Mouse (Mus musculus) heart, postnatal 10 days (tissue): ENCODE measurements around the gene Ercc2. TPM values are rescaled to one million over a fixed set of nuclear protein-coding genes. Genes with fewer than 3 reads are reported as not detected.

Experiments
- DNase-seq, 2 experiments: peaks; one replicate each; pipeline ENCODE4 v3.0.0; 2021
- intact Hi-C: fragments of 180-260 bp; cut with DNase I; formaldehyde crosslinking; loops from one replicate; pipeline ENCODE4 v1.15.1; 2025
- total RNA-seq, 2 experiments: library from RNA; stranded (reverse); gene quantifications; 2 replicates each; pipeline ENCODE4 v1.2.3; 2021

The Ercc2 gene
- total RNA-seq, 2 experiments from 2014 or later: 10.3 to 12.3 TPM

DNA sequence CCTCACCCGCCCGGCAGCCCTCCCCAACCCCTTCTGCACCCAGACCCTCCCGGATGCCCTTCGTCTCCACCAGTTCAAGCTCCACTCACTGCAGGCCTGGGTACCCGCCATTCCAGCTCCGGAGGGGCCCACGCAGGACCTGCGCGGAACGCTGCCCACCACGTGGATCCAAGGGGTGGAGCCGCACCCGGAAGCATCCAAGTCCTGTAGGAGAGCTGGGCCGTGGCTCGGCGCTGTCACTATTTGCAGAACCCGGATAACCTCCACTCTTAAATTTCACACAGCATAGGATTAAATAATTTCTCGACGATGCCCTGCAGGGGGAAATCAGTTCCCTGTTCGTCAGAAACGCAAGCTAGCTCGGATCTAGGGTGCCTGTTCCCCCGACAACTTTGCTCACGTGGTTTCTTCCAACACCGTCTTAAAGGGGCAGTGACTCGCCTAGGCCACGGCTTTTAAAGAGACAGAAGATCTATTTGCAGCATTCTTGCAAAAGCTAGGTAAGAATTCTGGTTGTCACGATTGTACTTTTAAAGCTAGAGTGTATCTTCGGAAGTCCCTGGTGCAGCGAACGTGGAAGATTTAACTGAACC lies 22.4 kb upstream of the Ercc2 start, which contains the start of the genes Cd3eap and Ppp1r13l:
Cd3eap (minus strand) TSS at position 185 of the 593 bp plus-strand sequence.
Ppp1r13l (plus strand) TSS at position 451 of the 593 bp plus-strand sequence.
- peak; percentile 92 for DNase-seq
- intact Hi-C loops: no loop called here

GRCm38 (mm10) chr7:19359892-19360641 lies 21.7 kb upstream of the Ercc2 start:
- peak; percentile 85 to 86 for DNase-seq
- intact Hi-C loops: no loop called here

- intact Hi-C loops: no loop called here
- peak; percentile 95 for DNase-seq
Observed at GRCm38 (mm10) chr7:19360944-19361343, 20.9 kb upstream of the Ercc2 start.

- DNase-seq: peak; percentile 83 to 91
- intact Hi-C loops: no loop called here
Observed at GRCm38 (mm10) chr7:19361720-19362119, 20.1 kb upstream of the Ercc2 start.

DNA sequence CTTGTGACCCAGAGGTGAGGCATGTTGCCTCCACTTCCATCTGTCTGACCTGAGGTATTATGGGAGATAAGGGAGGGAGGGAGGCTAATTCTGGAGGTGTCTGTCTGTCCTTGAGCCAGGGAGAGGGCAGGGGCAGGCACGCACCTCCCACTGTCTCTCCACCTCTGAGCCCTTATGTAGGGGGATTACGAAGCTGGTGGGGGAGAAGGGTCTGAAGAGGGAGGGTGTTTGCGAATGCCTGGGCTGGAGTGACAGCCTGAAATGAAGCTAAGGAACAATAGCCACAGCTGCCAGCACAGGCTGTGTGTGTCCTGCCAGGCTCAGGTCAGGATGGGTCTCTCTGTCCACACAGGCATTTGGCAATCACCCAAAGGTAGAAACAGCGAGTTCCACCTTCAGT lies 19.5 kb upstream of the Ercc2 start:
- DNase-seq: peak; percentile 56 to 63
- intact Hi-C loops: no loop called here

GRCm38 (mm10) chr7:19363881-19364280 lies 17.9 kb upstream of the Ercc2 start:
- DNase-seq: peak; percentile 80 to 83
- intact Hi-C loops: no loop called here

DNA sequence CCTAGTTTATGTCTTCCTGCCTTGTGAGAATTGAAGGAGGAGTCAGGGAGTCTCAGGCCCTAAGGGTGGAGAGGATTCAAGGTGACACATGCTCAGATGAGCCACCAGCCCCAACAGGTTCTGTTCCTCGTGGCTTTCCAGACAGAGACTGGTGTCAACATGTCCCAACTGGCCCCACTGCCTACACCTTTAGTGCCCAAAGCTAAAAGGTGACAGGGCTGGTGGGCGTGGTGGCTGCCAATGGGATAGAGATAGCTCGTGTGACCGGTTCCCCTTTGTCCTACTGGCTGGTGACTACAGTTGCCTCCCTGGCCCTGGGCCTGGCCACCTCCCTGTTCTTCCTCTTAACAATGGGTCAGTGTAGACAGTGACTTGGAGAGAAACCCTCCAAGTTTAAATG lies 16.4 kb upstream of the Ercc2 start:
- no peak for DNase-seq
- intact Hi-C loops: no loop called here

- intact Hi-C loops: no loop called here
- peak; percentile 44 to 68 for DNase-seq
Observed at GRCm38 (mm10) chr7:19368380-19368779, 13.4 kb upstream of the Ercc2 start.

- peak; percentile 58 to 68 for DNase-seq
- intact Hi-C loops: no loop called here
Observed at GRCm38 (mm10) chr7:19369823-19370425, 11.9 kb upstream of the Ercc2 start.

GRCm38 (mm10) chr7:19373367-19373766 lies 8.4 kb upstream of the Ercc2 start:
- intact Hi-C loops: no loop called here
- DNase-seq: no peak

DNA sequence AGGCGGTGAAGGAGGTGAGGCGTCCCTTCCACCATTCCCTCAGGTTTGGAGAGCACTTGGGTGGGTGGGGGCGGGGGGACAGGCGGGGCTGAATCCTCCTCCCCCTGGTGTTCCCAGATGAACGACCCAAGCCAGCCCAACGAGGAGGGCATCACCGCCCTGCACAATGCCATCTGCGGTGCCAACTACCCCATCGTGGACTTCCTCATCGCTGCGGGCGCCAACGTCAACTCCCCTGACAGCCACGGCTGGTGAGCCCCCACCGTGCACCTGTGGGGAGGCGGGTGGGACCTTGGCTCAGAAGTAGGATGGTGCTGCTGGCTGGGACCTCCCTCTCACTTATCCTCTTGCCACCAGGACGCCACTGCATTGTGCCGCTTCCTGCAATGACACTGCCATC lies 6.4 kb upstream of the Ercc2 start:
- intact Hi-C loops: no loop called here
- no peak for DNase-seq

DNA sequence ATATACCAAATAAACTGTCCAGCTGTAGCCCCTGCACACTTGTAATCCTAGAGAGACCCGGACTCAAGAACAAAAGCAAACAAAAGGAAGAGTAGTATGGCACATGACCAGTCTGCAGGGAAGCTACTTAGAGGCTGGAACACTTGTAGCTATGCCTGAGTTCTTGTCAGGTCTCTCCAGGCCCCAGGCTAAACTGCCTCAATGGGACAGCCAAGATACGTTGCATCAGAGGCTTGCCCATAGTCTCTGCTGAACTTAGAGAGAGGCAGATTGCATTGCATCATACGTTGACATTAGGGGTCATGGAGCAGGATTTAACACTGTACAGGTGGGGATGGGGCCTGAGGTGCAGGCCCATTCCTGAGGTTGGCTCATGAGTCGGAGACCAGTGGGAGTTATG lies 5.8 kb upstream of the Ercc2 start:
- intact Hi-C loops: no loop called here
- no peak for DNase-seq

DNA sequence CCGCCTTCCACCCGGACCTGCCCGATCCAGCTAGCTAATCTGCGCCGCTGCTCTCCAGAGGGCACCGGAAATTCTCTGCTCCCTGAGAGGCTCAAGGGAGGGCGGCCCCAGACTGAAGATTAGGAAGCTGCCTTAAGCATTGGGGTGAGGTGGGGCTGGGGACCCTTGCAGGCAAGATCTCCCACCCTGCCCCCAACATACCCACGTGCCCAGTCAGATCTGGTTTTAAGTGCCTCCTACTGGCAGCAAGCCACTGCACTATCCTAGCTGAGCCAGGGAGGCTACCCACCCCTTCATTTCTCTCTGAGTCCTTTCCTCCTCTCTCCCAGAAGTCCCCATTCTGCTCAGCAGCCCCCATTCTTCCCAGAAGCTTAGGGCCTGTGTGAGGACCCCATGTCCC lies 3.8 kb upstream of the Ercc2 start:
- intact Hi-C loops: no loop called here
- DNase-seq: peak; percentile 36 to 37

DNA sequence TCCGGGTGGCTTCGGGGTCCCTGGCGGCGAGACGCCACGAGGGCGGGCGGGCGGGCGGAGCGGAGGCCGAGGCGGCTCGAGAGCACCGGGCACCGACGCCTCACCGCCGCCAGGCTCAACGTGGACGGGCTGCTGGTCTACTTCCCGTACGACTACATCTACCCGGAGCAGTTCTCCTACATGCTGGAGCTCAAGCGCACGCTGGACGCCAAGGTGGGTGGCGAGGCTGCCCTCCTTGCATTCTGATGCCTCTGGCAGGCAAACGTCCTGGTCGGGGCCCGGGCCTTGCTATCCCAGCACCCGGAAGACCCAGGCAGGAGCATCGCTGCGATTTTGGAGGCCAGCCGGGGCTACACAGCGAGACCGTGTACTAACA lies 344 bp downstream of the Ercc2 start:
- intact Hi-C loops: no loop called here
- DNase-seq: no peak

DNA sequence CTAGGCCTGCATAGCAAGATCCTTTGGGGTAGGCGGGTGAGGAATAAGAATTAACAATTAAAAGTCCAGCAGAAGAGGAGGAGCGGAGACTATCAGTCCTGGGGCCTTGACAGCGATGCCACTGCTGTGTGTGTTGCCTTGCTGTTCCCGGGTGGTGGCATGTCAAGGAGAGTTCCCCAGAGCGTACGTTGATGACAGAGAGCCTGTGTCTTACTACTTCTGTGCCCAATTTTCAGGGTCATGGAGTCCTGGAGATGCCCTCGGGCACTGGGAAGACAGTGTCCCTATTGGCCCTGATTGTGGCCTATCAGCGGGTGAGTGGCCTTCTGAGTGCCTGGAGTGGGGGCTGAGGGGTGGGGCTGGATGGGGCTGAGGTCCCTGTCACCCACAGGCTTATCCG lies 1.9 kb downstream of the Ercc2 start:
- intact Hi-C loops: no loop called here
- DNase-seq: no peak

- intact Hi-C loops: no loop called here
- DNase-seq: no peak
Observed at GRCm38 (mm10) chr7:19388699-19389413, 7.0 kb downstream of the Ercc2 start.

DNA sequence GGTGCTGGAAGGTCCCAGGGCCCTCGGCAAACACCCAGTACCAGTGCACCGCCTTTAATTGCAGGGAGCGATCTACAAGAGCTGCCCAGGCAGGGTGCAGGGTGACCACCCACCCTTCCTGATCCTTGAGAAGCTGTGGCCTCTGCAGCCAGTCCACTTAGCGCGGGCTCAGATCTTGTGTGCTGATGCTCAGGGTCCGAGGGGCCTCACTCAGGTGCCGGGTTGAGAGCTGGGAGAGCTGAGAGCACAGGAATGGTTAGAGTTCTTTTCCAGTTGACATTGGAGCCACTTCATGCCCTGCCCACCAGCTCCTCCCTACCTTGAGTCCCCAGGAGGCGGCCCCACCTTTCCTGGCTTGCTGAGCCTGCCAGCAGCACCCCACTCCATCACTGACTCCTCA lies 12.7 kb downstream of the Ercc2 start:
- no peak for DNase-seq
- intact Hi-C loops: no loop called here

- peak in 1 of 2 experiments; percentile 46 for DNase-seq
- intact Hi-C loops: no loop called here
Observed at GRCm38 (mm10) chr7:19399496-19400280, 17.9 kb downstream of the Ercc2 start.

DNA sequence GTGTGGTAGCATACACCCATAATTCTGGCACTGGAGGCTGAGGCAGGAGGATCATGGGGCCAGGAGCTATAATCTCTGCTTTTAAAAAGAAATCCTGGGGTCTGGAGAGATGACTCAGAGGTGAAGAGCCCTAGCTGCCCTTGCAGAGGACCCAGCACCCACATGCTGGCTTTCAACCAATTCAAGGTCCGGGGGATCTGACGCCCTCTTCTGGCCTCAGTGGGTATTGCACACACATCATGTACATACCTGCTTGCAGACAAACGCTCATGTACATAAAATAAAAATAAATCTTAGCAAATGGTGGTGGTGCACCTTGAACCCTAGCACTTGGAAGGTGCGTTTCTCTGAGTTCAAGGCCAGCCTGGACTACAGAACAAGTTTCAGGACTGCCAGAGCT lies 19.1 kb downstream of the Ercc2 start:
- intact Hi-C loops: no loop called here

GRCm38 (mm10) chr7:19402535-19403112 lies 20.8 kb downstream of the Ercc2 start:
- no peak for DNase-seq
- intact Hi-C loops: no loop called here

More for the DNA sequence above, 19.1 kb downstream of the Ercc2 start:
- no peak for DNase-seq
